Mouse (Mus musculus) hindbrain, postnatal 0 days (tissue): ENCODE data around the gene Phf21a. TPM values are rescaled to one million over a fixed set of nuclear protein-coding genes. Genes with fewer than 3 reads are reported as not detected.
A peak's percentile ranks its signal among the peaks of the same experiment; 100 is the strongest.

ENCODE experiments used
- ATAC-seq: fragments of 200-750 bp; cut with Nextera tagmentation; 2 replicates; pipeline ENCODE4 v1.8.0; 2017; ENCODE audit warnings: mild to moderate bottlenecking, moderate TSS enrichment, moderate library complexity
- DNase-seq: peaks from one replicate; pipeline ENCODE4 v3.0.0-alpha.2; 2015; ENCODE audit warnings: low spot score
- H3K27ac ChIP-seq: fragments of 300-500 bp; sonication (generic); 2 replicates; pipeline ENCODE4 v1.5.1; 2014; ENCODE audit warnings: mild to moderate bottlenecking
- H3K27me3 ChIP-seq: fragments of 300-500 bp; sonication (generic); 2 replicates; pipeline ENCODE4 v1.6.1; 2014; ENCODE audit warnings: low read length, mixed read lengths; ENCODE audit not compliant: insufficient read depth
- H3K36me3 ChIP-seq: fragments of 300-500 bp; sonication (generic); 2 replicates; pipeline ENCODE4 v1.6.1; 2014; ENCODE audit warnings: low read length, mixed read lengths; ENCODE audit not compliant: insufficient read depth
- H3K4me1 ChIP-seq: fragments of 300-500 bp; sonication (generic); 2 replicates; pipeline ENCODE4 v1.6.1; 2014; ENCODE audit warnings: antibody characterized with exemption, low read length, mixed read lengths; ENCODE audit not compliant: insufficient read depth
- H3K4me2 ChIP-seq: fragments of 300-500 bp; sonication (generic); 2 replicates; pipeline ENCODE4 v1.6.1; 2014; ENCODE audit warnings: low read depth, mild to moderate bottlenecking, low read length, moderate library complexity, mixed read lengths
- H3K4me3 ChIP-seq: fragments of 300-500 bp; sonication (generic); 2 replicates; pipeline ENCODE4 v1.5.1; 2014; ENCODE audit warnings: low read length
- H3K9ac ChIP-seq: fragments of 300-500 bp; sonication (generic); replicated peaks from 2 replicates; pipeline ENCODE4 v1.6.1; 2014; ENCODE audit warnings: mild to moderate bottlenecking, low read length, moderate library complexity, mixed read lengths
- H3K9me3 ChIP-seq: fragments of 300-500 bp; sonication (generic); 2 replicates; pipeline ENCODE4 v1.6.1; 2016; ENCODE audit warnings: low read length, mixed read lengths
- CTCF ChIP-seq: IDR thresholded peaks from 2 replicates; pipeline ENCODE4 v1.5.1; 2016; ENCODE audit warnings: antibody characterized with exemption, control low read depth, low read depth
- WGBS: fragments of 180-500 bp; shearing (Covaris S2); extraction: QIAGEN DNeasy Blood & Tissue Kit; methylation state at CpG from one replicate; pipeline ENCODE4 v1.1.7; 2014; 5-methylcytosine and 5-hydroxymethylcytosine counted together
- polyA plus RNA-seq: library from polyadenylated mRNA; unstranded; fragments of >200 nt; fragmentation: Nextera tagmentation; extraction: Ambion mirVana; gene quantifications from 2 replicates; pipeline ENCODE4 v1.2.1, GENCODE M21; 2015
- total RNA-seq: library from RNA; depleted of rRNA; stranded (reverse); fragments of >200 nt; gene quantifications from 2 replicates; pipeline ENCODE4 v1.2.3, GENCODE M21; 2014

Gene Phf21a
- total and polyA plus RNA-seq, 2 experiments from 2014 or later, result 26.6 to 109 TPM

DNA sequence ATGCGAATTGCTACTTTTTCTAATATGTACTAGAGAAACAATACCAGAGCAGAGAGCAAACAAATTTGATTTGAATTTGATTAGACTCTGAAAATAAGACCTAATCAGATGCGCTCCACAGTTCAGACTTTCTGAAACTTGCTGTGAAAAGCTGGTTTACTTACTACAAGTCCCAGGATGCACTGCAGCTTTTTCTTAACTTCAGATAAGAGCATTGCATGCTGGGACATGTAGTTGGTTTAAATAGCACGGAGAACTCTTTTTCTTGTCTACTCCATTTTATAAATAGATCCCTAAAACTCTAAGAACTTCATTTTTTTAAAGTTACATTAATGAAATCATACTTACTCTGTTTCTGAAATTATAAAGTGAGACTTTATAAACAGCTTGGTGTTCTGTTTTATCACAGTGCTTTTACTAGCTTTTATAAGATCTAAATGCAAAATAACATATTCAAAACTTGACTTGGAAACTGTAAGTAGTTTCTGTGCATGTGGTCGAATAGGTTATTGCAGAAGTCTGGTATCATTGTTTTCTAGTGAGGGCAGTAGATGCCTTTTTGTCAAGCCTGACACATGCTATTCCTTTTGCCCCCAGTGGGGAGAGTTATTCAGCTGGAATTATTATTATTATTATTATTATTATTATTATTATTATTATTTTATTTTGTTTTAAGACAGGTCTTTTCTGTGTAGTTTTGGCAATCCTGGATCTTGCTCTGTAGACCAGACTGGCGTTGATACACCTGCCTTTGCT lies 99.1 kb downstream of the Phf21a start:
- Histone ChIP-seq H3K9ac (no peak overlapping the region), H3K27me3 (no peaks in the 10 kb centered on the region), H3K9me3 (no peaks in the 10 kb centered on the region), H3K36me3 (no peaks in the 10 kb centered on the region), H3K27ac (no peak overlapping the region), H3K4me3 (no peak overlapping the region), H3K4me1 (peaks cover 5% of the 10 kb centered on the region; the same call in 1 of the 2 replicates), H3K4me2 (no peak overlapping the region)
- WGBS, result 70% methylated on average over 5 of the region's 5 CpGs
- ATAC-seq, result peak; percentile 67; the same call in 1 of the 2 replicates
- peak; percentile 91 for DNase-seq
- TF ChIP-seq CTCF, result no peak; the same call in 1 of the 2 replicates

GRCm38 (mm10) chr2:92198126-92198525 lies 105.2 kb downstream of the Phf21a start:
- Histone ChIP-seq H3K4me3 (no peak overlapping the region), H3K4me1 (no peaks in the 10 kb centered on the region), H3K4me2 (peak overlapping the region; percentile 40), H3K27ac (peak overlapping the region; percentile 67), H3K9ac (no peak overlapping the region), H3K9me3 (no peaks in the 10 kb centered on the region), H3K27me3 (no peaks in the 10 kb centered on the region), H3K36me3 (no peaks in the 10 kb centered on the region)
- ATAC-seq, result peak; percentile 56
- TF ChIP-seq CTCF, result no peak
- 39% methylated on average over 6 of the region's 6 CpGs for WGBS
- DNase-seq, result peak; percentile 60

- no peaks in the 10 kb centered on the region for H3K27me3 ChIP-seq
- no peak overlapping the region for H3K4me3 ChIP-seq
- DNase-seq, result peak; percentile 21
- no peaks in the 10 kb centered on the region for H3K4me1 ChIP-seq
- 62% methylated on average over 7 of the region's 7 CpGs for WGBS
- TF ChIP-seq CTCF, result no peak
- H3K27ac ChIP-seq, result peak overlapping the region; percentile 37
- peak overlapping the region; percentile 40 for H3K4me2 ChIP-seq
- H3K9me3 ChIP-seq, result no peaks in the 10 kb centered on the region
- no peak overlapping the region for H3K9ac ChIP-seq
- ATAC-seq, result no peak
- H3K36me3 ChIP-seq, result no peaks in the 10 kb centered on the region
Measured at GRCm38 (mm10) chr2:92198747-92199146, 105.8 kb downstream of the Phf21a start.

GRCm38 (mm10) chr2:92199562-92200286 lies 106.8 kb downstream of the Phf21a start:
- no peak for ATAC-seq
- DNase-seq, result no peak
- no peaks in the 10 kb centered on the region for H3K27me3 ChIP-seq
- no peaks in the 10 kb centered on the region for H3K4me1 ChIP-seq
- H3K9ac ChIP-seq, result no peak overlapping the region
- H3K4me3 ChIP-seq, result no peak overlapping the region
- H3K27ac ChIP-seq, result no peak overlapping the region
- H3K9me3 ChIP-seq, result no peaks in the 10 kb centered on the region
- WGBS, result 69% methylated on average over 10 of the region's 10 CpGs
- no peak overlapping the region for H3K4me2 ChIP-seq
- TF ChIP-seq CTCF, result no peak
- no peaks in the 10 kb centered on the region for H3K36me3 ChIP-seq

DNA sequence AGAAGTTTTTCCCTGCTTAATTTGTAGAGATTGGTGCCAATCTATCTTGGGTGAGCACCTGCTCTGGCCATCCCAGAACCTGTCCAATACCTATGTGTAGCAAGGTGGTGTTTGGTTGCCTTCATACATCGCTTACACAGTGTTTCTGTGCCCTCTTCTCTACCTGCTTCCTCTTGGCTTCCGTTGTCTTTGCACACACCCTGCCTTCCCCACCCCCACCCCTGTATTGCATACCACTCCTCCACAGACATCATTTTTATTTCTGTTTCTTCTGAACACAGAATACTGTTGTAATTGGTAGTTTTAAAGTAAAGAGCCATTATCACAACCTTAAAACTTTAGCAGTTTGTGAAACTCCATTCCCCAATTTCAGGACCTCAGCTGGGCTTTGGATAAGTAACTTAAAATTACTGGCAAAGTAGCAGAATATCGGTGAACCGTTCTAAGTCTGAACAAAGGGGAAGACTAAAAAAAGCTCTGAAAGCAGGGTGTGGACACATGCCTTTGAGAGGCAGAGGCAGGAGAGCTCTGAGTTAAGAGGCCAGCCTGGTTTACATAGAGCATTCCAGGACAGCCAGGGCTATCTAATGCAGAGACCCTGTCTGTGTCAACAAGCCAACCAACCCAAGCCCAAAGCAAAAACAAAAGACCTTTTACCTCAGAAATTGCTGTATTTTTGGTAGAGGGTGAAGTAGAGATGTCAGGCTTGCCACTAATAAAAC lies 109.6 kb downstream of the Phf21a start:
- 69% methylated on average over 4 of the region's 4 CpGs for WGBS
- Histone ChIP-seq H3K4me3 (no peak overlapping the region), H3K4me1 (no peaks in the 10 kb centered on the region), H3K36me3 (no peaks in the 10 kb centered on the region), H3K27ac (no peak overlapping the region), H3K9me3 (no peaks in the 10 kb centered on the region), H3K4me2 (no peak overlapping the region), H3K27me3 (no peaks in the 10 kb centered on the region), H3K9ac (no peak overlapping the region)
- TF ChIP-seq CTCF, result no peak
- no peak for ATAC-seq
- no peak for DNase-seq

- Histone ChIP-seq H3K4me3 (no peak overlapping the region), H3K27ac (no peak overlapping the region), H3K4me2 (no peak overlapping the region), H3K9ac (no peak overlapping the region), H3K27me3 (no peaks in the 10 kb centered on the region), H3K36me3 (no peaks in the 10 kb centered on the region), H3K4me1 (no peaks in the 10 kb centered on the region), H3K9me3 (no peaks in the 10 kb centered on the region)
- WGBS, result 63% methylated on average over 5 of the region's 5 CpGs
- TF ChIP-seq CTCF, result no peak
- no peak for ATAC-seq
- no peak for DNase-seq
Measured at GRCm38 (mm10) chr2:92205010-92205639, 112.2 kb downstream of the Phf21a start.
